Mouse (Mus musculus) heart, postnatal 14 days (tissue): Measurements from ENCODE around the gene Ccdc175. TPM values are rescaled to one million over a fixed set of nuclear protein-coding genes. Genes with fewer than 3 reads are reported as not detected.

Experiments
- DNase-seq, 2 experiments: peaks; one replicate each; pipeline ENCODE4 v3.0.0; 2021 to 2022
- intact Hi-C: fragments of 180-260 bp; cut with DNase I; formaldehyde crosslinking; loops from one replicate; pipeline ENCODE4 v1.15.1; 2025
- total RNA-seq, 2 experiments: library from RNA; stranded (reverse); gene quantifications; 2 replicates each; pipeline ENCODE4 v1.2.3; 2021

The Ccdc175 gene
- total RNA-seq, 2 experiments from 2014 or later: not detected

DNA sequence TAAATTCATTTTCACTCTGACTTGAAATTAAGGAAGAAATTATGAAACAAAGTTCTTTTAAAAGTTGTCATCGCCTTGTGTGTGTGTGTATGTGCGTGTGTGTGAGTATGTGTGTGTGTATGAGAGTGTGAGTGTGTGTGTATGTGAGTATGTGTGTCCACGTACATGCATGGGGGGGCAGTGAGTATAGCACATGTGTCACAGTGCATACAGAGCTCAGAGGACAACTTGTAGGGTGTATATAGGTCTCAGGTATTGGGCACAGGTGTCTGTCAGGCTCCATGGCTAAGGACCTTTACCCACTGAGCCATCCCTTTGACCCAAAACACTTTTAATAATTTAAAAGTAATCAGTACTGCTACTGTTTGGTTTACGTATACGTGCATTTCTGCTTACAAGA lies 80.8 kb downstream of the Ccdc175 start:
- DNase-seq: no peak
- intact Hi-C loops: loop anchor here (2.0 kb wide), 2 partner anchors 139 to 323 kb away; no protein-coding TSS in a partner anchor

DNA sequence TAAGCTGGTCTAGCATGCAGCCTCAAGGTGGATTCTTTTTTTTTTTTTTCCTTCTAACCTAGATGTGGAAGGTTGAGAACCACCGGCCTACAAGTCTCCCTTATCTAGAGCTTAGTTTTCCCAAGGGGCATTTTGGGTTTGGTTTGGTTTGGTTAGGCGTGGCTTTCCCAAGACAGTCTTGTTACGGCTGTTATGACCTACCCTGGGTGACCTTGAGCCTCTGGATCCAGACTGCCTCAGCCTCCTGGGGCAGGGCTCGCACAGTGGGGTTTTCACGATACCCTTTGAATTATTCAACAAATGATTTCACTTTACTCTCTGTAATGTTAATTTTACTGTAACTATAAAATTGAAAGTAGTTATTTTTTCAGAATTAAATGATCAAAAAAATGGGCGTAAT lies 82.1 kb downstream of the Ccdc175 start:
- DNase-seq: no peak
- intact Hi-C loops: no loop called here

DNA sequence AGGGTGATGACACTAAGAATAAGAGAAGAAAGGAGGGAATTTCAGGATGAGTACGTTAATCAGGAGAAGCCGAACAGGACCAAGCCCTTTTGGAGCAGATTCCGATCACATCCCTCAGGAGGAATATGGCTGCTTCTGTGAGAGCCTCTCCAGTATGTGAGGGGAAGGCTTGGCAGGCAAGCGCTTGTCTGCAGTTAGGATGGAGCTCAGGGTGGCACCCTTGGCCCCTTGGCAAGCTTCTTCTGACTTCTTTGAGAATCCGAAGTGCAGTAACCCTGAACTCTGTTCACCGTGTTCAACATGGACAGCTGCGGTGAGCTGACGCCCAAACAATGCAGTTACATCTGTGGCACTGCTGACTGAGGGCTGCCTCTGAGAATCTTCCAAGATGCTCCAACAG lies 87.9 kb downstream of the Ccdc175 start:
- DNase-seq: no peak
- intact Hi-C loops: no loop called here

DNA sequence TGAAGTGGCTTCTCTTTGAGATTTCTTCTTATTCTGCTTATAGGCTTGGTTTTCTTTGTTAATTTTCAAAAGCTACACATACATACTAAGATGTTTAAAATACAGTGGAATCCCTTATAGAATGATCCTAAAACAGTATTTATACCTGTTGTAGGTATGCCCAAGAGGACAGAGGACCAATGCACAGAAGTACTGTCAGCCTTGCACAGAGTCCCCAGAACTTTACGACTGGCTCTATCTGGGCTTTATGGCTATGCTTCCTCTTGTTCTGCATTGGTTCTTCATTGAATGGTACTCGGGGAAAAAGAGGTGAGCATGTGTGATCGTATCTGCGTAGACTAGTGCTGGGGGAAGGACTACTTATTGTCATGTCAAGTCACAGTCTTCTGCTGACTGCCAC lies 95.0 kb downstream of the Ccdc175 start:
- no peak for DNase-seq
- intact Hi-C loops: loop anchor here (10.0 kb wide), 1 partner anchor 445 kb away; the partner anchor contains the start of gene Pcnx4

DNA sequence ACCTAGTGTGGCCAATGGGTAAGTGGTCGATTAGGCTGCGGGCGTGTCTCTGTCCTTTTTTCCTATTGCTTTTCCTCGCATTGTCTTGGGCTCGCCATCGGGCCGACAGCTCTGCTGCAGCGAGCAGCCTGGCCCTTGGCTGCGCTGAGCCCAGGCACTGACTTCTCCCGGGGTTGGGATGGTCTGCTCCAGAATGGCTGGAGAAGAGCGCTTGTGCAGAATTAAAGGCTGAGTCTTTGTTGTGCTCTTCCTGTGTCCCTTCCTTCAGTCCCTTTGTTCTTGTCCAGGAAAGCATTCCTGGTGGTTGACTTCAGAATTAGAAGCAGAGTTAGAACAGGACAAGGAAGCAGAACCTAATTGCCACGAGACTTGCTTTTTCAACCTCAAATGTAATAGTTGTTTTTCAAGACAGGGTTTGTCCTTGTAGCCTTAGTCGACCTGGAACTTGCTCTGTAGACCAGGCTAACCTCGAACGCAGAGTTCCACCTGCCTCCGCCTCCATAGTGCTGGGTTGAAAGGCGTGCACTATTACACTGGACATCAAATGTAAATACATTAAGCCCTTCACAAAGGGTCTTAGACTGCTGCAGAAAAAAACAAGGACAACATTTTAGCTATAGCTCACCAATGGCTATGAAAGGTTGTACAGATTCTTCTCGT lies 98.5 kb downstream of the Ccdc175 start:
- intact Hi-C loops: loop anchor here (10.0 kb wide), 1 partner anchor 449 kb away; the partner anchor contains the start of gene Pcnx4
- peak in 1 of 2 experiments; percentile 12 for DNase-seq

DNA sequence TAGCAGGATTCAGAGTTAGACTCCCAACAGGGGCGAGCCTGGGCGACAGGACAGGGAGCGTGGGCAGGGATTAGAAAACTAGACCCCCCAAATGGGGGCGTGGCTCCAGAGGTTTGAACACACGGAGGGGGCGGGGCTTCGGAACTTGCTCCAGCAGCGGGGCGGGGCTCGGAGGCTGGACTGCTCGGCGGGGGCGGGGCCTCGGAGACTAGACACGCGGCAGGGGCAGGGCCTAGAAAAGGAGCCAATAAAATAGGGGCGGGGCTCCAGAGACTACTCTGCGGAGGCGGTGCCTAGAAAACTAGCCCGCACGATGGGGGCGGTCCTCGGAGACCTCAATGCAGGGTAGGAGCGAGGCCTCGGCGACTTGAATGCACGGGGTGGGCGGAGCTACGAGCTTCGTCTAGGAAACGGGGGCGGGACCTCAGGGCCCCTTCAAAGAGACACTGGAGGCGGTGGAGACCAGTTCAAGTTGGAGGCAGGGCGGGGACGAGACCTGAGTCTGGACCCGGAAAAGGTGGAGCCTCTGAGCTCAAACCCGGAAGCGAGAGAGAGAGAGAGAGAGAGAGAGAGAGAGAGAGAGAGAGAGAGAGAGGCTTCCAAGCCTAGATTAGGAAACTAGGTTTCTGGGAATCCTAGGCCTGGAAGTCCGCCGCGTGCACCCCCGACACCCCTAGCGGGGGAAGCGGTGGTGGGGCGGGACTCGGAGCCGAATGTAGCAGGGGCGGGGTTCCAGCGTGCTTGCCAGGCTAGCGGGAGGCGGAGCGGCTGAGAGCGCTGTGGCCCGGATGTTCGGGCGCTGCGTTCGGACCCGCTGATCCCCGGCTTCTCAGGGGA lies 99.3 kb downstream of the Ccdc175 start, which contains the start of the genes L3hypdh and Jkamp:
L3hypdh (minus strand) TSS at position 111 of the 837 bp plus-strand sequence.
Jkamp (plus strand) TSS at position 261 of the 837 bp plus-strand sequence.
- intact Hi-C loops: loop anchor here (10.0 kb wide), 1 partner anchor 449 kb away; the partner anchor contains the start of gene Pcnx4
- peak; percentile 99 to 100 for DNase-seq

DNA sequence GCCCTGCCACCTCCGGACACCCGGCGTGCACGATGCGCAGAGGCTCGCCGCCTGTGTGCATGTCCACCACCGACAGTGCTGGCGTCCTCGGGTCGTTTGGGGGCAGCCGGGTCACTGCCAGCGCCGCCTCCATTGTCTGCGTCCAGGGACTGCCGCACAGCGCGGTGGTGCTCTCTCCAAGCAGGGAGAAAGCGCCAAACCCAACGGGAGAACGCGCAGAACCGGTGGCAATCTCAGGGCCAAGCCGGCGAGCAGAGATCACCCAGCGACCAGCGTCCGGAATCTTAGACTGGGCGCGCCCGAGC lies 99.9 kb downstream of the Ccdc175 start:
- intact Hi-C loops: loop anchor here (10.0 kb wide), 1 partner anchor 450 kb away; the partner anchor contains the start of gene Pcnx4
- no peak for DNase-seq

DNA sequence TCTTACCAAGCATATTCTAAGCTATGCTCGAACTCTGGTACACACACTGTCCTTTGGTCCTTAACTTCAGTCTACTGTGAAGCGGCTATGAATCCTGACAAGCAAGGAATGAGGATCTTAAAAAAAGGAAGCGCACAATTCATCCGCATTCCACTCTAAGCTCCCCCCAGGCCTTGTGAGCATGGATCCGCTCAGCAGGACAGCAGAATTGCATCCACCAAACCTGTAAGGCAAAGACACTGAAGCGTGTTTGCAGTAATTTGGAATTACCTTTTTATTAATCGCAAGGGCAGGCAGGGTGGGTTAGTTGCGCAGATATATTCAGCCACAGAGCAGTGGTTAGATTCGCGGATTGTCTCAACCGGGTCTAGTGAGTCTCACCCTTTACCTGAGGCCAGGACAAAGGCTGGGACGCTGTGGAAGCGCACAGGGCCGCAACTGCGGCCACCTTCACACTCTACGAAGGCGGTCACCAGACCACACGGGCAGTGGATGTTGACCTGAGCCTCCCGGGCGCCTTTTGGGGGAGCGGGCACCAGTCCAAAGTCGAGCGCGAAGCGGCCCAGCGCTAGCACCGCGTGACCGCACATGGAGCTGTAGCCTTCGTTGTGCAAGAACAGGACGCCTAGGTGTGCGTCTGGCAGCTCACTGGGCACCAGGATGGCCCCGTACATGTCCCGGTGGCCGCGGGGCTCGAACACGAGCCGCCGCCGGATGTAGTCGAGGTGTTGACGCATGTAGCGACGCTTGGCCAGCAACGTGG lies 100.4 kb downstream of the Ccdc175 start:
- peak in 1 of 2 experiments; percentile 70 for DNase-seq
- intact Hi-C loops: loop anchor here (10.0 kb wide), 1 partner anchor 450 kb away; the partner anchor contains the start of gene Pcnx4

DNA sequence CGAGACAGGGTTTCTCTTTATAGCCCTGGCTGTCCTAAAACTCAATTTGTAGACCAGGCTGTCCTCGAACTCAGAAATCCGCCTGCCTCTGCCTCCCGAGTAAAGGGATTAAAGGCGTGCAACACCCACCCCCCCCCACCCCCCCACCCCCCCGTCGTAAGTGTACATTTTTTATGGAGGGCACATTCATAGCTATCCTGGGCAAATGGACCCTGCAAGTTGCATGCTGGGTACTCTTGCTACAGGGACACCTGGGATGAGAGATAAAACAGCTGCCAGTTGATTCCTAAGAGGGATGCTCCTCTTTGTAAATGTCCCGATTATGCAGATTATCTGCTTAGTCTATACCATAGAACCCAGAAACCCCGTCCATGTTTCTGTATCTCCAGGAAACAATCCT lies 101.6 kb downstream of the Ccdc175 start:
- intact Hi-C loops: loop anchor here (10.0 kb wide), 1 partner anchor 452 kb away; the partner anchor contains the start of gene Pcnx4

DNA sequence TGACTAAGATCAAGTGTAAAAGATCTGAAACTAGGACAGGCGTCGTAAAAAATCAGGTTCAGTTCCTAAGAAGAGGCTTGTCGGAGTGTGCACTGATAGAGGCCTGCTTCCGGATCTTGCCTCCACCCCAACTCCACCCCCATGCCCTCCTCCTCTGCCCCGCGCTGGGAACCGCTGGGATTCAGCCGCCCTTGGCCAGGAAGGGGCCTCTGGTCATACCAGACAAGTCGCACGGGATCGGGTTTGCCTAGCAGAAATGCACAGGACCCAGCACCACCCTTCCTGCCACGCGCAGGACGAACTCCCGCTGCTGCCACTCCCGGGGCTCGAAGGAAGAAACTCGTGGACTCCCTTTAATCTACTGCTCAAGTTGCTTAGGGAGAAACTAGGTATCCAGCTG lies 102.5 kb downstream of the Ccdc175 start:
- intact Hi-C loops: loop anchor here (10.0 kb wide), 1 partner anchor 452 kb away; the partner anchor contains the start of gene Pcnx4
- DNase-seq: peak; percentile 15 to 41

More for the DNA sequence above, 101.6 kb downstream of the Ccdc175 start:
- DNase-seq: no peak

DNA sequence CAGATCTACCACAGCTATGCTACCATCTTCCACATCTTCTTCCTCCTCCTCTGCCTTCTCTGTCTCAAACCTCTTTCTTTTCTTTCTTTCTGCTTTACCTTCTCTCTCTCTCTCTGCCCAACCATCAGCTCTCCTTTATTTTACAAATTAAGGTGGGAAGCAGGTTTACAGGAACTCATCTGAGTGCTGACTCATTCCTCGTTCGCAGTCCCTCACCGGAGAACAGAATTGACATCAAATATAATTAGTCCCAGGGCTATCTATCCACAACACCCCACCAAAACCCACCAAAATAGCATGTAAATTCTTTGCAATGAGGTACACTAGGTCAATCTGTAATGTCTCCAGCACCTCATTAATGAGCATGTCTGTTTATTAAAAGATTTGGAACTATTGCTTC lies 102.9 kb downstream of the Ccdc175 start:
- DNase-seq: no peak
- intact Hi-C loops: loop anchor here (10.0 kb wide), 1 partner anchor 453 kb away; the partner anchor contains the start of gene Pcnx4

DNA sequence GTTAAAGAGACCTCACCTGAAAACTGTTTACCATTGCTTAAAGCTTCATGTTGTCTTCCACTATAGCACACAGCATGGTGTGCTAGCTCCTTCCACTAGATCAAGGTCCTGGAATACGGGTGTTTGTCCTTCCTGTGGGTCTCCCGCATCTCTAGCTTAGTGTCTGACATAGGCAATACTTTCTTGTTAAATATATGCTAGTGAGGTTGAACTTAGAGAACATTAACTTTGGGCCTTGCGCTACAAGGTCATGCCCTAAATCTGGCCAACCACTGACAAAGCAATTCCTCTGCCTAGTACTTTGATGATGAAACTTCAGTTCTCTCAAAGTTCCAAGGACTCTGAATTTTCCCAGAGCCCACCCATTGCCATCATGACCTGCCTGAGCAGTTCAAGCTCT lies 106.6 kb downstream of the Ccdc175 start:
- DNase-seq: no peak
- intact Hi-C loops: no loop called here

DNA sequence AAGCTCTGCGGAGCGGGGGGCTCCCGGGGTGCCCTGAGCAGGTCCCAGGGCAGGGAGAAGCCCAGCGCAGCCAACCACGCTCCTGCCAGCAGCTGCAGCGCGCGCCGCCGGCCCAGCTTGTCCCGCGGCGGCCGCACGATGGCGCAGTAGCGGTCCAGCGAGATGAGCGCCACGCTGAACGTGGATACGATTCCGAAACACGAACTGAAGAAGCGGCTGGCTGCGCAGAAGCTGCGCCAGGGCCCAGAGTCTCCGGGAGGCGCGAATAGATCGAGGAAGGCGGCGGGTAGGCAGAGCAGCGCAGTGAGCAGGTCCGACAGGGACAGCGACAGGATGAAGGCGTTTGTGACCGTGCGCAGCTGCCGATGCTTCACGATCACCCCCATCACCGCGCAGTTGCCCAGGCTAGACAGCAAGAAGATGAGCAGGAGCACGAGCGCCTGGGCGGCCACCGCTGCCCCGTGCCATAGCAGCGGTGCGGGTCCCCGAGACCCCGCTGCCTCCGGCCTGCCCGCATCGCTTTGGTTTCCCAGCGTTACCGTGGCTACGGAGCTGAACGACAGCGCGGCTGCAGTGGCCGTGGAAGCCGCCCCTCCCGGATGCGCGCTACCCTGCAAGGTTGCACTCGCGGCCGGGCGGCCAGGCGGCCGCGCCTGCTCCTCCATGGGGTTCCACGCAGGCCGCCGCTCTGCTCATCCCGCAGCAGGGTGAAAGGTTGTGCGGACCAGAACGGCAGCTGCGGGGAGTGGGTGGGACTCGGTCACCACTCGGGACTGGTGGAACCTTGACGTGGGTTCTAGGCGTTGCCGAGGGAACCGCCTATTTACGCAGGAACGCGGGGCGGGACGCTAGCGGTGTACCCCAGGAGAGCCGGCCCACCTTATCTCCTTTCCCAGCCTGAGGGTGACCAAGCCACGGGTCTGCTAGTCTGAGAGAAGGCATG lies 114.2 kb downstream of the Ccdc175 start, which contains the start of gene Gpr135:
Gpr135 (minus strand) TSS at position 799 of the 943 bp plus-strand sequence.
- DNase-seq: peak; percentile 89 to 90
- intact Hi-C loops: no loop called here

DNA sequence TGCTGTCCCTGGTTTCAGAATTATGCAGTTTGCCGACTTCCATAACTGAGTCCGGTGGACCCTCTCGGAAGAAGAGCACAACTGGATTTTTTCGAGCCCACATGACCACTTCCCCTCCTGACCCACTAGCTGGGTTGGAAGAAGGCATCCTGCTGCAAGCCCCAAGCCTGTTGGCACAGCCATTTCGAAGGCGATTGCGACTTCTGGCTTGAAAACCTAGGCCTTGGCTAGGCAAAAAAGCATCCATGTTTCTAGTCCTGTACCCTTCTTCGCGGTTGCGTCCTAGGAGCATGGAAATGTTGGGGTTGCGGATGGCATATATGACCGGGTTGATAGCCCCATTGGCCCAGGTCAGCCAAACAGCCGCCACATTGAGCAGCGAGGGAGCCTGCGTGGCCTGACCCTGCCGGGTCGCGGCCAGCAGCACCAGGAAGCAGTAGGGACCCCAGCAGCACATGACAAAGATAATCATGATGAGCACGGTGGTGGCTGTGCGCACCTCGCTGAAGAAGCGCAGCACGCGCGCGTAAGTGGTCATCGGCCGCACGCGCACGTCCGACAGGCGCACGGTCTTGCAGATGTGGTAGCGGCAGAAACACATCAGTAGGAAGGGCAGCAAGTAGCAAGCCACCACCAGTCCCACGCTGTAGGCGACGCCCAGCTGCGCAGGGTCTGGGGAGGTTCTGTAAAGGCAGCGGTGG lies 115.1 kb downstream of the Ccdc175 start:
- DNase-seq: no peak
- intact Hi-C loops: no loop called here

DNA sequence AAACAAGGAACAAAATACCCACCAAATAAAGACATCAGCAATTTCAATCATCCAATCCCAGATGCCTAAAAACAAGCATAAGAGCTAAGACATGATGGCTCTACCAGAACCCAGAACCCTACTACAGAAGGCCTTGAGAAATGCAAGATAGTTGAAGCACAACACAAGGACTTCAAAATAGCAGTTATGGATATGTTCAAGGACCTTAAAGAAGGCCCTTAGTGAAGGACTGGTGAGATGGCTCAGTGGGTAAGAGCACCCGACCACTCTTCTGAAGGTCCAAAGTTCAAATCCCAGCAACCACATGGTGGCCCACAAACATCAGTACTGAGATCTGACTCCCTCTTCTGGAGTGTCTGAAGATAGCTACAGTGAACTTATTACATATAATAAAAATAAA lies 127.0 kb downstream of the Ccdc175 start:
- intact Hi-C loops: no loop called here
- no peak for DNase-seq

DNA sequence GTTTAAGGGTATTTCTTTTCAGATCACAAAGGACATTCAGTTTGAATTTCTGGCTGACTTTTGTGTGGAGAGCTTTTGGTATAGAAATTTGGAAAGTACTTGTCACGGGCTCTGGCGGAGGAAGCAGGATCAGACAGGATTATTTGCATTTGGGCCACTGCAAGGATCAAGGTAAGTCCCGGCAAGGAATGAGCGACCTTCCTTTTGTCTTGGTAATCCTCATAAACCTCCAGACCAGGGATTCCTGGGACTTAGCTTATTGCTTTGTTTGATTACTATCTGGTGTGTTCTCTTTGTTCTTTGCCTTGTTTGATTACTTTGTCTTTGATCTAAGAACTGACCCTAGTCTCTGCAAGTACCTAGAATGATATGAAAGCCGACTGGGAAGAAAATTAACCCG lies 131.0 kb downstream of the Ccdc175 start:
- intact Hi-C loops: no loop called here
- DNase-seq: no peak

DNA sequence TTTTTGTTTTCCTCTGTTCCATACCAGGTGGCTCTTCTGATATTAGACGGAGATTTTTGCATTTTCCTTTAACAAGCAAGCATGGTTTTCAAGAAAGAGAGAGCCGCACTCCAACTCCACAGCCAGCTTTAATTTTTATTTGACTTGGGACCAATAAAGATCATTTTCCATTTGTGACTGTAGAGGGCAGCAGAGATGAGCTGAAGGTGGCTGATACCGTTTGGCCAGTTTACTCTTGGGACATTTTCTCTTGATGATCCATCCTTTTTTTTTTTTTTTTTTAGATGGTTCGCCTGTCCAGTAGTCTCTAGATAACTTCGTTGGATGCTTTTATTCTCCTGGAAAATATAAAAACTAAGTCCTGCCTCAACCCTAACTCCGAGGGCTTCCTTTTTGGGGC lies 131.5 kb downstream of the Ccdc175 start:
- intact Hi-C loops: no loop called here
- DNase-seq: peak in 1 of 2 experiments; percentile 31

DNA sequence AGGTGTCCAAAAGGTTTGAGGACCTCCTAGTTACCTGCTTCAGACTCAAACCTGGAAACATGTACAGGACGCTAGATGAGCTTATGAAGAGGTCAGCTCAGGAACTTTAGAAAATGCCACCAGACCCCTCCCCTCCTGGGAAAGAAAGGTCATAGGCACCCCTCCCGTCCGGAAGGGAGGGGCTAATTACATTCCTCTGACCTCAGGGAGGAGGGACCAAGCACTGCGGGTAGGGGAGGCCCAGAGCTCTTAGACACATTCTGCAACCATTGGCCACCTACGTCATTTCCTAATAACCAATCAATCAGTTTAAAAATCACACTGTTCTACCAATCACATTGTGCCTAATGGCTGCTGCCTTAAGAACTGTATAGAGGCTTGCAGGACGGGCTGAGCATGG lies 132.3 kb downstream of the Ccdc175 start:
- no peak for DNase-seq
- intact Hi-C loops: no loop called here
